Mouse (Mus musculus) MEL (cell line): Measurements from ENCODE around the gene Dgcr2. TPM values are rescaled to one million over a fixed set of nuclear protein-coding genes. Genes with fewer than 3 reads are reported as not detected.

Experiments used
- DNase-seq: peaks from one replicate; pipeline ENCODE4 v3.0.0; 2011; ENCODE audit warnings: low read depth, low spot score
- H3K27ac ChIP-seq: 2 replicates; pipeline ENCODE4 v1.5.1; 2012; ENCODE audit warnings: low read depth, mild to moderate bottlenecking, control low read depth, low read length, moderate library complexity; ENCODE audit not compliant: control insufficient read depth
- H3K27me3 ChIP-seq, 2 experiments: fragments of 150-350 bp in 1 of 2; sonication (generic) in 1 of 2; 2 replicates each; pipeline ENCODE4 v1.6.1; 2012; ENCODE audit warnings: low read length in 2 of 2, mild to moderate bottlenecking in 2 of 2, improper control_type of control experiment in 1 of 2, moderate library complexity in 1 of 2; ENCODE audit not compliant: insufficient read depth in 2 of 2, control insufficient read depth in 1 of 2
- H3K36me3 ChIP-seq, 2 experiments: 2 replicates each; pipeline ENCODE4 v1.6.1; 2012 to 2014; ENCODE audit warnings: low read length in 2 of 2, improper control_type of control experiment in 1 of 2, inconsistent platforms in 1 of 2, mild to moderate bottlenecking in 1 of 2; ENCODE audit not compliant: insufficient read depth in 2 of 2, control insufficient read depth in 1 of 2
- H3K4me1 ChIP-seq, 2 experiments: fragments of 150-350 bp in 1 of 2; sonication (generic) in 1 of 2; 2 replicates each; pipeline ENCODE4 v1.6.1; 2012; ENCODE audit warnings: low read length in 2 of 2, improper control_type of control experiment in 1 of 2, mild to moderate bottlenecking in 1 of 2; ENCODE audit not compliant: insufficient read depth in 2 of 2, control insufficient read depth in 1 of 2
- H3K4me3 ChIP-seq, 2 experiments: fragments of 150-350 bp in 1 of 2; sonication (generic) in 1 of 2; 2 replicates each; pipeline ENCODE4 v1.5.1; 2012; ENCODE audit warnings: low read depth in 2 of 2, low read length in 2 of 2, mild to moderate bottlenecking in 2 of 2, moderate library complexity in 2 of 2, control low read depth in 1 of 2, improper control_type of control experiment in 1 of 2; ENCODE audit not compliant: control insufficient read depth in 1 of 2, insufficient read depth in 1 of 2
- H3K79me2 ChIP-seq: 2 replicates; pipeline ENCODE4 v1.6.1; 2012; ENCODE audit warnings: mild to moderate bottlenecking, low read length, moderate library complexity; ENCODE audit not compliant: control insufficient read depth, poor library complexity, insufficient read depth
- H3K9ac ChIP-seq: 2 replicates; pipeline ENCODE4 v1.6.1; 2012; ENCODE audit warnings: low read depth, mild to moderate bottlenecking, control low read depth, low read length, moderate library complexity; ENCODE audit not compliant: control insufficient read depth, poor library complexity, severe bottlenecking
- H3K9me3 ChIP-seq: fragments of 150-350 bp; sonication (generic); replicated peaks from 2 replicates; pipeline ENCODE4 v1.6.1; 2012; ENCODE audit warnings: mild to moderate bottlenecking, low read length, improper control_type of control experiment, moderate library complexity; ENCODE audit not compliant: insufficient read depth
- CTCF ChIP-seq, 3 experiments: IDR thresholded peaks in 2 of 3; conservative IDR thresholded peaks in 1 of 3; 2 replicates each; pipeline ENCODE4 v1.5.1; 2011 to 2012; ENCODE audit warnings: low read length in 3 of 3, low read depth in 2 of 3, mild to moderate bottlenecking in 2 of 3, improper control_type of control experiment in 1 of 3, inconsistent platforms in 1 of 3, mixed read lengths in 1 of 3, moderate library complexity in 1 of 3; ENCODE audit not compliant: control insufficient read depth in 1 of 3, insufficient read depth in 1 of 3, poor library complexity in 1 of 3, severe bottlenecking in 1 of 3
- E2F4 ChIP-seq: IDR thresholded peaks from 2 replicates; pipeline ENCODE4 v1.6.1; 2011; ENCODE audit warnings: low read depth, low read length, improper control_type of control experiment, borderline replicate concordance
- ELF1 ChIP-seq: IDR thresholded peaks from 2 replicates; pipeline ENCODE4 v1.6.1; 2014; ENCODE audit warnings: low read depth, mild to moderate bottlenecking, inconsistent platforms, low read length, improper control_type of control experiment, moderate library complexity
- ETS1 ChIP-seq: IDR thresholded peaks from 2 replicates; pipeline ENCODE4 v1.6.1; 2012; ENCODE audit warnings: low read depth, mild to moderate bottlenecking, inconsistent platforms, low read length, improper control_type of control experiment, moderate library complexity
- GATA1 ChIP-seq: IDR thresholded peaks from 2 replicates; pipeline ENCODE4 v1.6.1; 2011; ENCODE audit warnings: low read depth, low read length, improper control_type of control experiment
- HCFC1 ChIP-seq: IDR thresholded peaks from 2 replicates; pipeline ENCODE4 v1.6.1; 2012; ENCODE audit warnings: low read depth, mild to moderate bottlenecking, inconsistent platforms, low read length, improper control_type of control experiment, moderate library complexity
- KAT2A ChIP-seq: conservative IDR thresholded peaks from 2 replicates; pipeline ENCODE4 v1.6.1; 2012; ENCODE audit warnings: low read depth, low read length, improper control_type of control experiment, inconsistent platforms
- MAX ChIP-seq: IDR thresholded peaks from 2 replicates; pipeline ENCODE4 v1.6.1; 2011; ENCODE audit warnings: low read length, improper control_type of control experiment
- MAZ ChIP-seq: IDR thresholded peaks from 2 replicates; pipeline ENCODE4 v1.6.1; 2012; ENCODE audit warnings: low read depth, mild to moderate bottlenecking, inconsistent platforms, low read length, improper control_type of control experiment
- MEF2A ChIP-seq: IDR thresholded peaks from 2 replicates; pipeline ENCODE4 v1.6.1; 2014; ENCODE audit warnings: low read depth, mild to moderate bottlenecking, inconsistent platforms, low read length, improper control_type of control experiment; ENCODE audit not compliant: poor library complexity, insufficient replicate concordance, severe bottlenecking; ENCODE audit errors: extremely low read depth
- MXI1 ChIP-seq: IDR thresholded peaks from 2 replicates; pipeline ENCODE4 v1.6.1; 2011; ENCODE audit warnings: mild to moderate bottlenecking, low read depth, low read length, improper control_type of control experiment
- MYC ChIP-seq: IDR thresholded peaks from 2 replicates; pipeline ENCODE4 v1.6.1; 2011; ENCODE audit warnings: low read depth, mild to moderate bottlenecking, low read length, improper control_type of control experiment, moderate library complexity
- NELFE ChIP-seq: IDR thresholded peaks from 2 replicates; pipeline ENCODE4 v1.6.1; 2011; ENCODE audit warnings: low read depth, low read length, improper control_type of control experiment
- NRF1 ChIP-seq: IDR thresholded peaks from 2 replicates; pipeline ENCODE4 v1.6.1; 2014; ENCODE audit warnings: low read depth, mild to moderate bottlenecking, inconsistent platforms, low read length, improper control_type of control experiment, moderate library complexity; ENCODE audit not compliant: poor library complexity, insufficient read depth, severe bottlenecking
- POLR2A ChIP-seq, 2 experiments: IDR thresholded peaks; 2 replicates each; pipeline ENCODE4 v1.6.1; 2011 to 2012; ENCODE audit warnings: low read length in 2 of 2, mild to moderate bottlenecking in 2 of 2, control low read depth in 1 of 2, improper control_type of control experiment in 1 of 2, low read depth in 1 of 2, moderate library complexity in 1 of 2; ENCODE audit not compliant: control insufficient read depth in 1 of 2, insufficient read depth in 1 of 2, poor library complexity in 1 of 2
- RAD21 ChIP-seq: IDR thresholded peaks from 2 replicates; pipeline ENCODE4 v1.6.1; 2011; ENCODE audit warnings: mild to moderate bottlenecking, low read depth, low read length, improper control_type of control experiment
- RCOR1 ChIP-seq: IDR thresholded peaks from 2 replicates; pipeline ENCODE4 v1.6.1; 2012; ENCODE audit warnings: low read depth, mild to moderate bottlenecking, inconsistent platforms, low read length, improper control_type of control experiment
- SIN3A ChIP-seq: IDR thresholded peaks from 2 replicates; pipeline ENCODE4 v1.6.1; 2012; ENCODE audit warnings: low read length, improper control_type of control experiment, inconsistent platforms
- SMC3 ChIP-seq: IDR thresholded peaks from 2 replicates; pipeline ENCODE4 v1.6.1; 2011; ENCODE audit warnings: low read depth, low read length, improper control_type of control experiment
- TAL1 ChIP-seq: IDR thresholded peaks from 2 replicates; pipeline ENCODE4 v1.6.1; 2012; ENCODE audit warnings: mild to moderate bottlenecking, inconsistent platforms, low read length, moderate library complexity, mixed read lengths
- TBP ChIP-seq: IDR thresholded peaks from 2 replicates; pipeline ENCODE4 v1.8.0; 2011; ENCODE audit warnings: low read depth, low read length, improper control_type of control experiment
- TCF12 ChIP-seq: IDR thresholded peaks from 2 replicates; pipeline ENCODE4 v1.6.1; 2014; ENCODE audit warnings: low read depth, mild to moderate bottlenecking, inconsistent platforms, low read length, improper control_type of control experiment, moderate library complexity
- USF1 ChIP-seq: IDR thresholded peaks from 2 replicates; pipeline ENCODE4 v1.6.1; 2014; ENCODE audit warnings: low read depth, mild to moderate bottlenecking, inconsistent platforms, low read length, improper control_type of control experiment, moderate library complexity
- ZC3H11A ChIP-seq: IDR thresholded peaks from 2 replicates; pipeline ENCODE4 v1.6.1; 2012; ENCODE audit warnings: low read depth, mild to moderate bottlenecking, inconsistent platforms, low read length, improper control_type of control experiment
- ZNF384 ChIP-seq: IDR thresholded peaks from 2 replicates; pipeline ENCODE4 v1.6.1; 2012; ENCODE audit warnings: low read depth, mild to moderate bottlenecking, inconsistent platforms, low read length, improper control_type of control experiment
- polyA plus RNA-seq, 2 experiments: library from polyadenylated mRNA; stranded (reverse) in 1 of 2; unstranded in 1 of 2; fragments of >175 nt in 1 of 2; fragments of >200 nt in 1 of 2; gene quantifications; 2 replicates each; pipeline versions ENCODE4 v1.2.1 to v1.2.4; 2012; ENCODE audit warnings: low replicate concordance in 2 of 2, low read depth in 1 of 2; ENCODE audit not compliant: insufficient read length in 2 of 2, insufficient read depth in 1 of 2, missing spikeins in 1 of 2
- total RNA-seq: library from RNA; depleted of rRNA; stranded (reverse); fragments of 300-350 nt; gene quantifications from 2 replicates; pipeline ENCODE4 v1.2.3, GENCODE M21; 2012

Gene Dgcr2
- total and polyA plus RNA-seq, 3 experiments = 37.1 to 53.7 TPM; not detected in 1

DNA sequence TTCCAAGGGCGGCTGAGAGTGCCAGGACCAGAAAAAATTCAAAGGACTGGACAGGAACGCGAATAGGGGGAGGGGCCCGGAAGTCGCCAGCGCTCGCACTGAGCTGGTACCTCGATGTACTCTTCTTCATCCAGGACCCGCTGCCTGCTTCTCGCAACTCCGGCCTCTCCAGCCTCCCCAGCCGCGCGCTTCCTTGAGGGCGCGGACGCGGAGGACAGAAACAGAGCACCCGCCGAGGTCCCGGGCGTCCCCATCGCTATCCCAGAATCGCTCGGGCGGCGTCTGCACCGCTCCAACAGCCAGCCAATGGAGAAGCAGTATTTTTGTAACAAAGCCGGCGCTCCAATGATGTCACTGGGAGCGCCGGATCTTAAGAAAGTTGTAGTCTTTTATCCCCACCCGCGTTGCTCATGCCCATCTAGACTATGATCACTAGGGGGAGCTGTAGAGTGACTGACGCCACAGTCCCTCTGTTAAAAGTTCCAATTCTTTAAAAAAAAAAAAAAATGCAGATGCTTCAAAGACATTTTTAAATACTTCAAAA lies 12.8 kb upstream of the Dgcr2 start, which contains the start of gene Ess2:
TSS of gene Ess2 (minus strand) at position 297 of the 544 bp plus-strand sequence.
- Histone ChIP-seq H3K4me1 (peaks cover 0 to 3% of the 10 kb centered on the region in 2 experiments; a peak in 2 of 4 replicates), H3K9ac (peak within 1 kb of the TSS; percentile 82), H3K27ac (peak within 1 kb of the TSS; percentile 51; the same call in 1 of the 2 replicates), H3K4me3 (peak within 1 kb of the TSS; percentile 82 to 86), H3K9me3 (no peaks in the 10 kb centered on the region), H3K79me2 (peaks cover 10% of the 10 kb centered on the region), H3K36me3 (peaks cover 2 to 3% of the 10 kb centered on the region in 2 experiments; a peak in 2 of 4 replicates), H3K27me3 (no peaks in the 10 kb centered on the region)
- peak; percentile 97 for DNase-seq
- TF ChIP-seq MEF2A (no peak), MAX (peak; percentile 54), ZC3H11A (peak; percentile 80), USF1 (no peak), ELF1 (peak; percentile 82; the same call in 1 of the 2 replicates), POLR2A (IDR thresholded peaks at IDR 0.05; ENCODE audit: control insufficient read depth in 1 of 2, insufficient read depth in 1 of 2, low read depth in 1 of 2, low read length in 2 of 2, poor library complexity in 1 of 2) (peak; percentile 78 to 80), SMC3 (peak; percentile 93), ETS1 (no peak), MYC (peak; percentile 72; the same call in 1 of the 2 replicates), RCOR1 (no peak), GATA1 (no peak), TBP (peak; percentile 63), TCF12 (0 out of 2 replicates have a peak, but pooled peaks have one; percentile 37), RAD21 (peak; percentile 84), E2F4 (no peak), MAZ (no peak; the same call in 1 of the 2 replicates), HCFC1 (peak; percentile 98), MXI1 (peak; percentile 89), CTCF (IDR thresholded peaks at IDR 0.05 in 2 of 3, conservative IDR thresholded peaks at IDR 0.05 in 1 of 3; ENCODE audit: control insufficient read depth in 1 of 3, insufficient read depth in 1 of 3, low read depth in 2 of 3, low read length in 3 of 3, poor library complexity in 1 of 3, severe bottlenecking in 1 of 3) (peak; percentile 64 to 95 (median 68)), ZNF384 (peak; percentile 99), NRF1 (no peak), TAL1 (no peak), KAT2A (peak; percentile 87), SIN3A (peak; percentile 97), NELFE (peak; percentile 57)
